Mouse (Mus musculus) cerebellum, adult 11-12 months (tissue): ENCODE measurements around the gene Celf5.
"Not testable (repeated sequence)": the region's sequence is repeated elsewhere in the genome, so short reads cannot be mapped to it uniquely, and the experiment has no call there.

ENCODE experiments used
- DNase-seq: peaks from one replicate; pipeline ENCODE4 v3.0.0; 2022

Celf5 gene

DNA sequence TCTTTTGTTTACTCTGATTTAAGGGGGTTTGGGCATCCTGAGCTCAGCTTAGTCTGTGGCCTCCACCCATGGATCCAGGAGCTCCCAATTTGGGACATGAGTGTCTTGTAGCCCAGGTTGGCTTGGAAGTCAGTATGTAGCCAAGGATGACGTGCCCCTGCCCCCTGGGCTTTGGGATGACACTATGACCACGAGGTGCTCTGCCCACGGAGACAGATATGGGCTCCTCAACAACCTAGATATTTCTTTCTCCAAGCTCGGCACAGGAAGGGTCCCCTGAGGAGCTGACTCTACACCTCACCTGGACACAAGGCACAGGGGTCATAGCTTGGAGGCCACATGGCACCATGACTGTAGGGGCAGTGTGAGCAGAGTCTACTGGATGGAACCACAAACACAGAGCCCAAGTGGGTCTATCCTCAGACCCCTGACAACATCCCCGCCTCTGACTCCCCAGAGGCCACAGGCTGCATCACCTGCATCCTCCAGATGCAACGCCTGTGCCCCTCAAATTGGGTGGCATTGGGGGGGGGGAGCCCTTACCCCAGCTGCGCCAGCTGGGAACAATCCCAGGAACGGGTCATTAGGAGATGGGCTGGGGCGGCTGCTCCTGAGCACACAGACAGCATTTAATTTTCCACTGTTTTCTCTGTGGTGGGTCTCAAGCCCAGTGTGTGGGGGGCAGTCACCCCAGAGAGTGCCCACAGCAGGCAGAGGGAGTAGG is 31.7 kb downstream of the Celf5 start:
- DNase-seq = peak; percentile 20

DNA sequence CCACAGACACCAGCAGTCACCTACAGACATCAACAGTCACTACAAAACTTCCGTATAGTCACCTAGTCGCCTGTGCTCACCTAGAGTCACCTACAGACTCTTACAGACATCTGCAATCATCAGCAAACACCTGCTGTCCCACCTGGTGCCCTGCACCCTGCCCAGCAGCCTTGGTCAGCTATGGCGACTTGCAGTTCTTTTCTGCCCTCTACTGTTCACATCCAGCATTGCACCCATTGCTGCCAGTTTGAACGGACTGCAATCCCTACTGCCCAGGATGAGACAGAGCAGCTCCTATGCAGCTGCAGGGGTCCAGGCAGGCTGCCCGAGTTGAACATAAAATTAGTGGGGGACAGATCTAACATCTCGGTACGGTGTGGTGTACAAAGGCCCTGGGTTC is 32.4 kb downstream of the Celf5 start:
- peak; percentile 79 for DNase-seq

DNA sequence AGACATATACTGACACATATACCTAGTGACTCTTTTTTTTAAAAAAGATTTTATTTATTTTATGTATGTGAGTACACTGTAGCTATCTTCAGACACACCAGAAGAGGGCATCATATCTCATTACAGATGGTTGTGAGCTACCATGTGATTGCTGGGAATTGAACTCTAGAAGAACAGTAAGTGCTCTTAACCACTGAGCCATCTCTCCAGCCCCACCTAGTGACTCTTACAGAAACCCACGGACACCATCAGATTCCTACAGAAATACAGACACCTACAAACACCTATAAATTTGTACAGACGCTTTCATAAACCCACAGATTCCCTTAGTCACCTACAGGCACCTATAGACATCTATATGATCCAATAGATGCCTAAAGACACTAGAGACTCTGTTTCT is 37.0 kb downstream of the Celf5 start:
- DNase-seq = not testable (repeated sequence)

DNA sequence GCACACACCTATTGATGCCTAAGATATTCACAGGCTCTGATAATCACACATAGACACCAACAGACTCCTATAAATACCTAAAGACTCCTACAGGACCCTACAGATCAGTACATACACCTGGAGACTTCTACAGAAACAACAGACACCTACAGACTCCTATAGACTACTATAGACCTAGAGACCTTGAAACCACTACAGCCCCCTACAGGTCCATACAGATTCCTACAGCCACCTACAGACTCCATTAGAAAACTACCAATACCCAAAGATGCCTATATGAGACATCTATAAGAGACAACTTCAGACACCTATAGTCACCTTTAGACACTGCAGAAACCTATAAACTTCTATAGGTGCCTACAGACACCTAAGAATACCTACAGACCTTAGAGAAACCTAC is 41.5 kb downstream of the Celf5 start:
- DNase-seq = no peak

DNA sequence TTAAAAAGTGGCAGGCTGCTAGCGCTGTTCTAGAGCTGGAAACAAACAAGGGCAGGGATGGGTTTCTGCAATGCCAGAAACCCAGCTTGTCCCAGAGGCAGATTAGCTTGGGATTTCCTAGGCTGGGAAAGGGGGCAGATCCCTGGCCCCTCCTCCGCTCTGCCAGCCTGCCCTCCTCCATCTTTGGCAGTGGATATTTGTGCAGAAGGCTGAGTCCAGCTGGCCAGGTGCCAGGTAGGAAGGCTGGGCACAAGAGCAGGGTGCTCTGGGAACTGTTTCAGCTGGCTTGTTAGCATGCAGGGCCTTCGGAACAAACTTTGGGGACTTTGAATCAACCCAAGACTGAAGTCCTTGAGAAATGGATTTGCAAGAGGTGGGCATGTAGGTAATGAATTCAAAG is 47.1 kb downstream of the Celf5 start:
- peak; percentile 89 for DNase-seq

DNA sequence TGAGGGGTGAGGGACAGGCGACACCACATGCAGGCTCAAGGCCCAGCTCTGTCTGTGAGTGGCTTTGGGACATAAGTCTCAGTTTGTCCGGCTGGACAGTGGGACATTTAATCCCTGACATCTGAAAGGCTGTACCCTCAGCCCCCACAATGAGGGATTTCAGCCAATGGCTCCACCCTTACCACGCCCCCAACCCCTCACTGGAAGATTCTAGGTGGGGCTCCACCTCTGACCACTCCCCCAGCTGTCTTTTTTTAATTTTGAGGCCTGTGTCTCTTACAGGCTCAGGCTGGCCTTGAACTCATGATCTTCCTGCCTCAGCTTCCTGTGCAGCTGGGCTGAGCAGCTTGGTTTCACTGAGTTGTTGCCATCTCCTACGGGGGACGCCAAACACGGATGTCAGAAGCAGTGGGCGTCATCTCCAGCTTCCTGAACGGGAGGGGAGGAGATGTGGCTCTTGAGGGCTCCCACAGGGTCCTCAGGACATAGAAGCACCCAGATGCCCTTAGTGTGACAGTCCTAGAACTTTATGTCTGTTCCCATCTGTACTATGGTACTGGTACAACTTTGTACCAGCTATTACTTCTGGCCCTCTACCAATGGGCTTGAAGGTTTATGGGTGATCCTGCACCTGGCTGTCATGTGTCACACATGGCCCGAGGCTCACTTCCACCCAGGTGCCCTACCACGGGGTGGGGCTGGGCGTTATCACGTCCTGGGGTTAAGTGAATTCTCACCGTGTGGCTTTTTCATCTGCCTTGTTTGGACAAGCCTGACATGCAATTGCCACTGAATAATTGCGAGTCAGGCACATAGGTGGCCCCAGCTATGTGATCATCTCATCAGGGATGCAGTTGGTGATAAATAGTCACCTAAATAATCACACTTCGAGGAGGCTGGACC is 47.9 kb downstream of the Celf5 start:
- DNase-seq = peak; percentile 63

DNA sequence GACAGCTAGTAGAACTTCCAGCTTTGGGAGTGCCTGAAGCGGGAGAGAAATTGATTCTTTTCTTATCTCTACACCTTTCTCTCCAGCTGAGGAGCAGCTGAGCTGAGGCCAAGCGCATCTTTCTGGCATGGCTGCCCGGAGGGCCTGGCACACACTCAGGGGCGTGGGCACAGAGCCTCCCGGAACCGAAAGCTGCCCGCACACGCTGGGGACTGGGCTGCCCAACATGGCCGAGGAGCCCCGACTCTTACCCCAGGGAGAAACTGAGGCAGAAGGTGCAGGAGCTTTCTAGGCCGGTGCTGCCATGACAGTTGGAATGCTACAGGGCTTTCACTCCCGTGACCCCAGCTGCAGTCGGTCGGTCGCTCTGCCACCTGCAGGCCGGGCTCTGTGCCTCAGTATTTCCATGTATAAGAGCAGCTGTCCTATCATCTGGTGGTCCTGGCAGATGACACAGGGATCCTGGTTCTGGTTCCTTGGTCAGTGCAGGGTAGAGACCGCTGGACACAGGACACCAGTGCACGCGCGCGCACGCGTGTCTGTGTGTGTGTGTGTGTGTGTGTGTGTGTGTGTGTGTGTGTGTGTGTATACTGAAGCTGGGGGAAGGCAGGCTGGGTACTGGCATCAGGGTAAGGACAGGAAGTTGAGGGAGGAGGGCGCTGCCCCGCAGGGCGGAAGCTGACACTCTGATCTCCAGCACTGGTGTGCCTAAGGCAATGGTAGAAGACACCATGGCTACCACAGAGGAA is 48.8 kb downstream of the Celf5 start:
- peak; percentile 74 for DNase-seq

DNA sequence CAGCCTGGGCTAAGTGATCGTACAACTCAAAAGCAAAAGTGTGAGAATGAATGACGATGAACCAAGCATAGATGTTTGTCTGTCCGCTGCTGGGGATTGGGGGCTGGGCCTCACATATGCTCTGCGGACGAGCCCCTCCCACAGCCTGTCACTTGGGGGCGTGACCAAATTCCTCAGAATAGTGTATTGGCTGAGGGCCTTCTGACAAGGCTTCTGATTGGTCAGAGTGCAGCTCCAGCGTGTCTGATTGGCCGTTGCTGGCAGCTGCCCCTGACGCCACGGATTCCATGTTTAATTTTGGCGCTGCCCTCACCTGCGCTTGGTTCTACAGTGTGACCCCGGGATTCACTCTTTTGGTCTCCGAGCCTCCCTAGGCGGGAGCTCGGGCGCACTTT is 49.6 kb downstream of the Celf5 start:
- DNase-seq = peak; percentile 97

DNA sequence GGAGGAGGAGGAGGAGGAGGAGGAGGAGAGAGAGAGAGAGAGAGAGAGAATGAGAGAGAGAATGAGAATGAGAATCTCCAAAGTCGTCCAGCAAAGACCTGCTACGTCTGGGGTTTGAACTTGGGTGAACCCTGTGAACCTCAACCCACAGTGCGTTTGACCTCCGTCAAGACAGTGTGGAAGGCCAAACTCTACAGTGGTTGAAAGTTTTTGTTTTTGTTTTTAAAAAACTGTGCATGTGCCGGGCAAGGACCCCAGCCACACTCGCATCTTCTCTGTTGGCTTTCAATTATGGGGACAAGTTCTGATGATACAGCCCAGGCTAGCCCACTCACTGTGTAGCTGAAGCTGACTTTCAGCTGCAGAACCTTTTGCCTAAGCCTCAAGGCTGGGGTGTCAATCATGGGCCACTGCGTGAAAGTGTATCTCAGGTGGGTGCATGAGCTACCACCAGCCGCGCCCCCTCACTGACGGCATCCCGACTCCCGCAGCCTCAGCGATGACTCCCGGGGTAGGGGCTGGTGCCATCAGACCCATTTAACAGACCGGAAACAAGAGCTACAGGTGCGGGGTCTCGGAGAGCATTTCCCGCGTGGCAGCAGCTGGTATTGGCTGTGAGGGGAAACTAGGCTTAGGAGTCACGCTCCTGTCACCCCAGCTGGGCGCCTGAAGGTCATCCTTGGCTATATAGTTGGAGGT is 50.2 kb downstream of the Celf5 start:
- peak; percentile 75 for DNase-seq

DNA sequence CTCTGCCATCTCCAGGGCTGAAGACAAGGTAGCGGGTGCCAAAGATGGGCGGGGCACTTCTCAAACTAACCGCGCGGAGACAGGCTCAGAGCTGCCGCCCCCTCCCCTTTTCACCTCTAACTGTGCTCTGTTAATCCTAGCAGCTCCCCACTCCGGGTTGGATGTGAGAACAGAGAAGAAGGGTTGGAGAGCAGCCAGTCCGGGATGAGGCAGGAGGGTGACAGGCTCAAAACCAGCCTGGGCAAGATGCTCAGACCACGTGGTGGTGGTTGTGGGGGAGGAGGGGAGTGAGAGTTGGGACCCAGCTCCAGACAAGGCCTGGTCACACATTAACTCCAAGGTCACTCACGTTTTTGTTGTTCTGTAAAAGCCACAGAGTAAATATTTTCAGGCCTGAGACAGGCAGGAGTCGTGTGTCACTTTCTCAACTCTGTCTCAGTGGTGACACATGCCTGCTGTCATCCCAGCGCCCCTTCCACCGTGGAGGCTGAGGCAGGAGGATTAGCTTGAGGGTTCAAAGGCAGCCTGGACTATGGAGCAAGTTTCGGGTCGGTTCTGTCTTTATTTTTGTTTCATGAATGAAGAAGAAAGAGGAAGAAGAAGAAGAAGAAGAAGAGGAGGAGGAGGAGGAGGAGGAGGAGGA is 50.9 kb downstream of the Celf5 start:
- peak; percentile 84 for DNase-seq

DNA sequence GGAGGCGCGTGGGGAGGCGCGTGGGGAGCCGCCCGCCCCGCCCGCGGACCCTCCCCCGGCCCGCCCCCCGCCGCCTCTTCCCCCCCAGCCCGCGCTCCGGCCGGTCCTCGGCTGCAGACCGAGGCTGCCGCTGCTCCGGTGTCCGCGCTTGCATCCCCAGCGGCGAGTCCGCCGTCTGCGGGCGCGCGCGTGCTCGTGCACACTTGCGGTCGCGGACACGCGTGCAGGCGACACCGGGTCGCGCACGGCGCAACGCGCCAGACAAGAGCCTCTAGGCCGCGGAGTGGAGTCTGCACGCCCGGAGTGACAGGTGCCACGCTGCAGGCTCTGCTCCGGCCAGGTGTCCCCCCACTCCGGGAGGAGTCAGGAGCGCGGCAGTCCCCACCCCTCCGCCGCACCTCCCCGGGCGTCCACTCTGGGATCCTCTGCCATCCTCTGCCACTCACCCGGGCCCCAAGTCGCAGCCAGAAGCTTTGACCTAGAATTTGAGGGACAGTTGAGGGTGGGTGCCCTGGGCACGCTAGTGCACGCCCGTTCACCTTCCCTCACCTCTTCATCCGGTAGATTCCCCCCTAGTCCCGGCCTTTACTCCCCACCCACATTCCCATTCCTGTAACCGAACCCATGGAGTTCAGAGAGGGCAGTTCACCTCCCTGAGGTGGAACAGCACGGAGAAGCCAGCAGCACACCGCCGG is 51.5 kb downstream of the Celf5 start:
- DNase-seq = peak; percentile 92

DNA sequence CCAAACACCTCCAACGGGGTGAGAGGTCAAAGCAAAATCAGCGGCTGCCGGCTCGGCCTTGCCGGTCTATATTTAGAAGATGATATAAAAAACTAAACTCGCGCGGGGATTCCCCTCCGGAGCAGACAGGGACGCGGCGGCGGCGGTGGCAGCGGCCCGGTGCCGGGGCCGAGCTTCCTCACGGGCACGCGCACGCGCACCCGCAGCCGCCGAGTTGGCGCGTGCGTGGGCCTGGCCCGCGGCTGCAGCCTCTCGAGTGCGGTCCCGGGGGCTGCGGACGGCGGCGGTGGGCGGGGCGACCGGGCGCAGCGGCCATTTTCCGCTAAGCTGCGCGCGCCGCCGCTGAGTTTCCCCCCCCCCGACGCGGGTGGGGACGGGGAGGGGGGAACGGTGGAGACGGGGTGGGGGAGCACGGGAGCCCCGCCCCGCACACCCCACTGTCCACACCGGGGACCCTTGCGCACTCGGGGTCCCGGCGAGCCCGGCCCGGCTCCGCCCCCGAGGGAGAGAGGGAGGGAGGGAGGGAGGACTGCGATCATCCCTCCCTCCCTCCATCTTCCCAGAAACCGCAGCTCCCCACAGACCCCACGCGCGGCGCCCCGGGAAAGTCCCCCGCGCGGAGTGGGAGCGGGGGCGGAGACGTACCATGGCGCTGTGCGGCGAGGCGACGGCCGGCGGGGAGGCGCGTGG is 52.2 kb downstream of the Celf5 start:
- peak; percentile 91 for DNase-seq

DNA sequence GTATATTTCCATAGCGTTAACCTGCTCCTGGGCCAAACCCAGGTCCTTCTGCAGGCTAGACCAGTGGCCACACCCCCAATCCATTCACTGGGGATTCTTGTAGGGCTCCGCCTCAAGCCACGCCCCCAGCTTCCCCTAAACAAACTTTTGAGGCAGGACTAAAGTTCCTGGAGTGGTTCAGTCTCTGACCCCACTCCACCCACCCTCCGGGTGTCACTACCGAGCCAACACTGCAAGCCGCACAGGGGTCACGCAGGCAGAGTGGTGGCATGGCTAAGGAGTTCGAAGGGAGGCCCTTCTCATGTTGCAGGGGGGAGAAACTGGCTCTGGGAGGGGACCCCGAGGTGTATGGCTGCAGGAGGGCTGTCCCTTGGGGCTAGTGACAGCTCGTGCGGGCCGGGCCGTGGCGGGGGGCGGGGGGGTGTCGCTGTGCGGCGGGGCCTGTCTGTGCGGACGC is 52.9 kb downstream of the Celf5 start:
- DNase-seq = peak; percentile 87

DNA sequence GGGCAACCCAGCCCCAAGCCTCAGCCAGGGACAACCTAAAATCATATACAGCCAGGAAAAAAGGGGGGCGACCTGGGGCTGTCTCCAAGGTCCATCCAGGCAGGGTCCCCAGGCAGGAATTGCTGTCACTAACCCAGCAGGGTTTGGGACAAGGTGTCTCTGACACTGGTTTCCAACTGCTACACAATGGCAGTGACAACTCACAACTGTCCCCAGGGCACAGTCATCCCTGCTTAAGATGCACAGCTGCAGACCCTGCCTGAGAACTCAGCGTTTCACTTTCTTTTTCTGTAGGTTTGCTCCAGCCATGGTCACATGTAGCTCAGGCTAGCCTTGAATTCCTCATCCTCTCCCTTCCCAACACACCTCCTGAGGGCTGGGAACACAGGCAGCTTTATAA is 53.4 kb downstream of the Celf5 start:
- DNase-seq = peak; percentile 64

DNA sequence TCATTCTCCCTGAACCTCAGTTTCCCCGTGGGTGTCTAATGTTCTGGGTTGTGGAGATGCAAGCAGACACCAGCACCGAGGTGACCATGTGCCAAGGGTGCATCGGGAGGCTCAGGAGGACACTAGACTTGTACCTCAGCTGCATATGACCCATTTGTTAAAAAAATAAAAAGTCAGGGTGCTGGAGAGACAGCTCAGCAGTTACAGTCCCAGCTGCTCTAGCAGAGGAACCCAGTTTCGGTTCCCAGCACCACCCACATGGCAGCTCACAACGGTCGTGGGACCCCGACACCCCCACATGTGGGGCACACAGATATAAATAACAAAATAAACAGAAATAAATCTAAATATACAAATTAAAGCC is 54.0 kb downstream of the Celf5 start:
- no peak for DNase-seq

DNA sequence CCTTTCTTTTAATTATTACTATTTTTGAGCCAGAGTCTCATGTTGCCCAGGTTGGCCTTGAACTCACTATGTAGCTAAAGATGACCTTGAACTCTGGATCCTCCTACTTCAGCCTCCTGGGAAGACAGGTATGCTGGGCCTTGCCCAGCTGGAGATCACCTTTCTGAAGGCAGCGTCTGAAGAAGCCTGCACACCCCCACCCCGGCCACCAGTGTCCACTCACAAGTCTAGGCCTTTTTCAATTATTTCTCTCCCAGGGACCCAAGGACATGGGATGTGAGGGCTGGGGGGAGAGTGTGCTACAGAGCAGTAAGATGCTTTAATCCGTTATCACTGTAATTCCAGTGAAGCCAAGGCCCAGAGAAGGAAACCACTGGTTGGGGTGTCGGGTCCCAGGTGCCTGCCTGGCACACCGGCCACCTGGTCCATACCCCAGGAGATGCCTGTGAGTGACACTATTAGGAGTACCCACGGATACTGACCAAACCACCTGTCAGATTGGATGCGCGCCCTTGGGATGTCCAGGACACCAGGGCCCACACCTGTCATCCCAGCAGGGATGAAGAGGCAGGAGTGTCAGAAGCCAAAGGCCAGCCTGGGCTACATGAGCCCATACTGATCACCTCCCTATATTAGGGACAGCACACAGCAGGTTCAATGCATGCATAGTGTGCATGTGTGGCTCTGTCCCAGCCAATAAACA is 54.6 kb downstream of the Celf5 start:
- peak; percentile 84 for DNase-seq

DNA sequence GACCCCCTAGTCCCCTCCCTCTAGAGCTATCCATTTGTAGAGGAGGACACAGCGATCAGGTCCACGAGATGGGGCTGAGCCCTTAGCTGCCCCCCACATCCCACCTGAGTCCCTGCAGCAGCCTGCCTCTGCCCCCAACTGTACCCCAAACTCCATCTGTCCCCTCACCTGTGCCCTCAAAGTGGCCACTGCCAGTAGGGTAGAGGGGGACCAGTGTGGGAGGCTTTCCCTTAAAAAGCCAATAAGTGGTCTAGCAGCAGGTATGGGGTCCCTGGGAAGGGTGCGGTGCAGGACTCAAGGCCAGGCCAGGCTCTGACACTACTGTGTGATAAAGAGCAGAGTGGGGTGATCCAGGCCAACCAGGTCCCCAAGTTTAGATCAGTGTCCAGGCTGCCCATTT is 55.2 kb downstream of the Celf5 start:
- DNase-seq = peak; percentile 62

DNA sequence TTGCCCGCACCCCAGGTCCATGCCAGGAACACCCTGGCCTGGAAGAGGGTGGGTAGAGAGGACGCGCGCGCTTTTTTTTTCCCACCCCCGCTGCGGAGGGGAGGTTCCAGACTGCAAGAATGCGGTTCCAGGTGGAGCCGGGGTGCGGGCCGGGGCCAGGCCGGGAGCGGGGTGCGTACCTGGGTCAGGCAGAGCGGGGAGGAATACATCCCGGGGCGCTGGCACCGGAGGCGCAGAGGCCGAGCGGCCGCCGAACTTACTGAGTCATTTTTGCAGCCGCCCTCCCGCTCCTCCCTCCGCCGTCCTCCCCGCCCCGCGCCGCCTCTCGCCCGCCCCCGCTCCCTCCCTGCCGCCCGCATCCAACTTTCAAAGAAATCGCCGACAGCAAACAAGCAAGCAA is 55.6 kb downstream of the Celf5 start:
- peak; percentile 80 for DNase-seq

DNA sequence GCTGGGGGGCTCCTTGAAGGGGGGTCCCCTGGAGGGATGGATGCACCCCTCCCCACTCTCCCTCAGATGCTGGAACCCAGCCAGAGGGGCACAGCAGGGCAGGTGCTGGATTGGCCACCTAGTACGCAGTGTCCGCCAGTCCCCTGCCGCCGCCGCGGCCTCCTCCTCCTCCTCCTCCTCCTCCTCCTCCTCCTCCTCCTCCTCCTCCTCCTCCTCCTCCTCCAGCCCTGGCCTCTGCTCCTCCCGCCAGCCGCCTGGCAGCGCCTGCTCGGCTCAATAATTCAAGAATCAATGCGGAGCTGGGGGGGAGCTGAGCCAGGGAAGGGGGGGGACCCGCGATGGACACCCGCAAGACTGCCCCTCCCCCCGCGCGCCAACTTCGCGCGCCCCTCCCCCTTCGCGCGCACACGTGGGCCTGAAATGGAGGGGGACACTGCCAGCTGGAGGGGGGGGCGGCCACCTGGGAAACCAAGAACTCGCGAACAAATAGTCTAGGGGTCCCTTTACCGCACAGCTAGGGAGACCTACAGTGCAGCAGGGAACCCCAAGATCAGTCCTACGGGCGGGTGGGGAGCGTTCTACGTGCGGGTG is 56.3 kb downstream of the Celf5 start:
- DNase-seq = peak; percentile 76
